Mouse (Mus musculus) kidney, postnatal 10 days (tissue): Measurements from ENCODE around the gene Pomc.
"Not testable (repeated sequence)": the region's sequence is repeated elsewhere in the genome, so short reads cannot be mapped to it uniquely, and the experiment has no call there.

Source experiments
- DNase-seq: peaks from one replicate; pipeline ENCODE4 v3.0.0; 2021; ENCODE audit warnings: mixed read lengths

Gene Pomc

GRCm38 (mm10) chr12:3954651-3955050, at the start of gene Pomc:
Gene Pomc (plus strand): TSS chr12:3954951.
- DNase-seq, result no peak

- DNase-seq, result no peak
Measured at GRCm38 (mm10) chr12:3905436-3905835, 49.3 kb upstream of the Pomc start.

GRCm38 (mm10) chr12:3906308-3906707, 48.4 kb upstream of the Pomc start:
- no peak for DNase-seq

- DNase-seq, result no peak
Measured at GRCm38 (mm10) chr12:3907008-3907407, 47.7 kb upstream of the Pomc start.

GRCm38 (mm10) chr12:3907418-3907817, 47.3 kb upstream of the Pomc start:
- no peak for DNase-seq

DNA sequence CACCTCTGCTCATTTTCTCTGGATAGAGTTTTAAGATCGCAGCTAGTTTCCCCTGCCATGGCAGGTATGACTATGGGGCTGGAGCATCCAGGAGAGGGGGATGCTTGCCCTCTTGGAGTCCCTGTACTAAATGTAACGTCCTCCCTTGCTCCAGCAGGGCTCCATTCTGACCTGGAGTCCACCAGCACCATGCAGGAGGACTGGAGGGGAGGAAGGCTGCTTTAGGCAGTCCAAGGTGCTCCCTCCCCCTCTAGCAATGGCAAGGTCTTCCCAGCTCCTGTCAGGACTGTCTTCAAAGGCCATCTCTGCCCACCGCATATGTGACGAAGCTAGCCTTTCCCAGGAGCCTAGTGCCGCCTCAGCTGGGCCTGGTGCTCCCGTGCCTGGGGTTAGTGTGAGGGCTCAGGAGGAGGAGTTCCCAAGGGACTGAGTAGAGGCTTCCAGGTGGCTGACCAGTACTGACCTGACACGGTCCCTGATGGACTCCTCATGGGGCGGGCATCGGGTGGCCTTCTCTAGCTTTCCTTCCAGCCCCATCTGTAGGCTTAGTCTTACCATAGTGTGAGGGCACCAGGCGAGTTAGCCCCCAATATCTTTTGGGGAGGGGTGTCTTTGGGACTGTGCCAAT, 44.2 kb upstream of the Pomc start:
- no peak for DNase-seq

GRCm38 (mm10) chr12:3911831-3912348, 42.9 kb upstream of the Pomc start:
- no peak for DNase-seq

- DNase-seq, result peak; percentile 56
Measured at GRCm38 (mm10) chr12:3915852-3916251, 38.9 kb upstream of the Pomc start.

DNA sequence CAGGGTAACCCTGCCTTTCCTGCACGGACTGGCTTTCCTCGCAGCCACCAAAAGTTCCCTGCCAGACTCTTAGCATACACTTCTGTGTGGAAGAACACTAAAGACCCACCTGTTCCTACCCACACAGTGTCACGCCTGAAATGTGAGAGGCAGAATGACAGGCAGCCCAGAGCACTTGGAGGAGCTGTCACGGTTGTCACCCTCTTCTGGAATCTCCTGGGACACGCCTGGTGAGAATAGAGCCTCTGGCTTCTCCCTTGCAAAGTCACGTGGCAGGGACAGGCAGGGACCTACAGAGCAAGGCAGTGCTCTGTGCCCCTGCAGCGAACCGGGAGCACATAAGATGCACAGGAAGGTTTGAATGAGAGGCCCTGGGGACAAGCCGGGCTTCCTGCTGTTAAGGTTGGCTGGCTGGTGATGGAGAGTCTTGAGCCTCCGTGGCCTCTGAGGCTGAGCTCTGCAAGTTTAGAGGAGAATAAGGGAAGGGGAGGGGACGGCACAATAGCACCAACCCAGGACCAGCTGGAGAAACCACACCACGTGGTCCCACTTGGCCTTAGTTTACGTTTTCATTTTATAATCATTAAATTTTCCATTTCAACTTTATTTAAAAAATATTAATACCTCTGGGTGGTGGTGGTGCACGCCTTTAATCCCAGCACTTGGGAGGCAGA, 36.9 kb upstream of the Pomc start:
- DNase-seq, result no peak

GRCm38 (mm10) chr12:3918577-3918976, 36.2 kb upstream of the Pomc start:
- DNase-seq, result no peak

- no peak for DNase-seq
Measured at GRCm38 (mm10) chr12:3919423-3919822, 35.3 kb upstream of the Pomc start.

DNA sequence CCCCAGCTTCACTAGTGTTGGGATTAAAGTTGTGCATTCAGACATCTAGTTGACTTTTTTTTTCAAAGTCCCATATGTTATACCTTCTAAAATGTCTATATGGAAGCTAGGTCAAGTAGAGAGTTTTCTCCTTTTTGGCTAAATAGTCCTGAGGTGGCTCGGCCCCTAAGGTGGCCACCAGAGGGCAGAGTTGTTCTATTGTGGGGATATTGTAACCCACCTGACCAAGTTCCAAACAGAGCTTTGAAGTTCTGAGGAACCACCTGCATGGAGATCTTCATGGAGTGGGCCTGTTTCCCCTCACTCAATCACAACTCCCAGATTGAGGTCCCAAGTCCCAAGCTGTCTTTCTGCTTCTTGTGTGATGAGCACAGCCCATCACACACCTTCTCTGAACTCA, 28.6 kb upstream of the Pomc start:
- DNase-seq, result peak; percentile 87

DNA sequence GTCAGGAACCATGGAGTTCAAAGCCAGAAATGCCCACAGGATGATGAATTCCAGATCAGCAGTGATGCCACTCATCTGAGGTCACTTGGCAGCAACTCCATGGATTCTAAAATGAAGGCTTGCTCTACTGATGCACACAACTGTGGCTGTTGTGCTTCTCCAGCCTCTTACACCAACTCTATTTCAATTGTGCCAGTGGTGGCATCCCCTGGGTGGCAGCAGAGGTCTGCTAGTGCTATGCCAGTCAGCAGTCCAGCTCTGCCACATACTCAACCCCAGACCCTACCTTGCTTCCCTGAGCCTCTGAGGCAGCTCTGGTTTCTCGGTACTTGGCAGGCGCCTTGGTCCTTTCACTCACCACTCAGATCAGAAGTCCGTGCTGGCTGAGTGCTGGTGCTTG, 25.9 kb upstream of the Pomc start:
- DNase-seq, result peak; percentile 36

- not testable (repeated sequence) for DNase-seq
Measured at GRCm38 (mm10) chr12:3930090-3930865, 24.5 kb upstream of the Pomc start.

DNA sequence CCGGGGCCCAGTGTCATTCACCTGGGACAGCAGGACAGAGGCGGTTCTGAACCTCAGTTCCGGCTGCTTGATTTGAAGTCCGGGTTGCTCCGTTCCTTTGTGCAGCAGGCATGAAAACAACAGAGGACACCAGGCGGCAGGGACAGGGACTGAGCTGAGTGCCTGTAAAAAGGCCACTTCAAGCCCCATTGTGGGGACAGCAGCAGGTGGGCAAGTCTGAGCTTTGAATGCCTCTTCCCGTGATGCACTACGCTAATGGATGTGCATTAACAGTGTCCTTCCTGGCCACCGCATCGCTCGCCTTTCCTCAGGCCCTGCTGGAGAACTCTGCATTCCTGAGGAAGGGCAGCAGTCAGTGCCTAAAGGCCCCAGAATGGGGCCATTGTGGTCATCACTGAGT, 12.7 kb upstream of the Pomc start:
- DNase-seq, result no peak

- DNase-seq, result no peak
Measured at GRCm38 (mm10) chr12:3944454-3945073, 10.2 kb upstream of the Pomc start.

GRCm38 (mm10) chr12:3947503-3947902, 7.2 kb upstream of the Pomc start:
- no peak for DNase-seq

DNA sequence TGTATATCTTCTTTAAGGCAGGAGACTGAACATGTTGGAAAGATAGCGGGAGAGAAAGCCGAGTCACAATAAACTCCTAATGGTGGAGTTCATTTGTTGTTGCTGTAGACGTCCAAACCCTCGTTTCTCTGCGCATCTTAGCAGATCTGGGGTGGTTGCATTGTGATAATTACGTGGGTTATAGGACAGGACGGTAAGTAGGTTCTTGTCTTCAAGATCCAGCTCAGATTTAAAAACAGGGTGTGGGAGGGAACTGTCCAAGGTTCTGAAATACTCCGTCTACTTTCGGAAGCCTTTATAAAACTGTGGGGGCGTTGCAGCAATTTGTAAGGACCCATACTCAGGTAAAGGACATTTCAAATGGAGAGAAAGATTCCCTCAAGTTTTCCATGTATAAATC, 620 bp downstream of the Pomc start:
- DNase-seq, result peak; percentile 35

DNA sequence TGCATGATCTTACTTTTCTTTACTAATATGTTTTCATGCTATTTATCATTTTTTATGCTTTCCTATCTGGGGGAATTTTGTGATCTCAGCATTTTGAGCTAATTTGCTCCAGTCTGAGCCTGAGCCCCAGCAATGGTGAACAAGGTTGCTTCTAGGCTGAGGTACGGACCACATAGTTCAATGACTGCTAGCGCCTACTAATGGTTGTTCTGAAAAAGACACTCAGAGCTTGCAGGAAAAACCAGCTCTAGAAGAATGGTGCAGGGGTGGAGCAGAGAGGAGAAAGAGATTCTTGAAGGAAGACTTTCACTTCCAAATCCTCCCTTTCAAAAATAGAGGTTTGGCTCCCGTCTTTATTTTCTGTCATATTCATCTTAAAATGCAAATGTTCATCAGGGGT, 1.6 kb downstream of the Pomc start:
- DNase-seq, result no peak

- peak; percentile 93 for DNase-seq
Measured at GRCm38 (mm10) chr12:3959791-3960543, 5.2 kb downstream of the Pomc start.

DNA sequence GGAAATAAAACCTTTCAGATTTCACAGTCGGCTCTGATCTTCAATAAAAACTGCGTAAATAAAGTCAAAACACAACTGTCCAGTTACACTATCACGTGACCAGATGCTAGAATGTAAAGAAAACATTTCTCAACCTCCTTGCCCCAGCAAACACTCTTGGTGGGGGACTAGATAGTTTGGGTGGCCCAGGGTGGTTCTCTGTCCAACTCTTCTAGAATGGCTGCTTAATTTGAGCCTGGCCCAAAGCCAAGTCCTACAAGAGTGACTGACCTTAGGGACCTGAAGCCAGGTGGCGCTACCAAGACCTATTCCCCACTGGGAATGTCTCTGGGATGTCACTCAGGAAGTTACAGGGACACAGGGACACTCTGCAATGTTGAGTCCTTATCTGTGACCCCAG, 5.8 kb downstream of the Pomc start:
- peak; percentile 29 for DNase-seq

DNA sequence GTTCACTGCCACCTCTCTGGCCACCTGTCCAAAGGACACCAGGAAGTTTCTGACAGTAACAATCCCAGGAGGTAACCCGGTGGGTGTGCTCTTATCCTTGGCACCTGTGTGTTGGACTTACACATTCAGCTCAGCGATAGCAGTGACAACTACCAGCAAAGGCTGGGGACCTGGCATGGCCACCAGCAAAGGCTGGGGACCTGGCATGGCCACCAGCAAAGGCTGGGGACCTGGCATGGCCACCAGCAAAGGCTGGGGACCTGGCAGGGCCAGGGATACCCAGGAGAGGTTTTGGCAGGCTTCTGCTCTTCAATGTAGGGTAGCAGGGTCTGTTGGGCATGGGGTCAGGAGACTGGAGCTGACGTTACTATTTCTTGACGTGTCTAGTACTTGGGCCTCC, 12.4 kb downstream of the Pomc start:
- no peak for DNase-seq

DNA sequence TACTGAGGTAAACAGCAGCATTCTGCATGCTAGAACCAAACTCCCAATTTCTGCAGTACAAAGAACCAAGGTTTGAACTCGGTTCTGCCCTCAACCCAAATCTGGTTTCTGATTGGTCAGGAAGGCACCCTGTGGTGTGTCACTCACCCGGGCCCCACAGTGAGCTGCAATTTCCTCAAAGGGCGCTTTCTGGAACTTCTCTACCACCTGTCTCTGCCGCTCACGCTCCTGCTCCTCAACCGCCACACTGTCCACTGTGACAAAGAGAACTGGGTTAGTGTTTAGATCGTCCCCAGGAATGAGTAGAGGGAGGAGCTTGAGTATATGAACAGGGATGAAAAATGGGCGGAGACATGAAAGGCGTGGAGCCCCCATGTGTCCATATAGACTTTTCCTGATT, 13.6 kb downstream of the Pomc start:
- DNase-seq, result no peak
